Mouse (Mus musculus): Measurements from ENCODE around the gene Atp5c1. TPM values are rescaled to one million over a fixed set of nuclear protein-coding genes. Genes with fewer than 3 reads are reported as not detected.
A peak's percentile ranks its signal among the peaks of the same experiment; 100 is the strongest.

Gene Atp5c1
- polyA plus RNA-seq, 1 experiment = 116 TPM

DNA sequence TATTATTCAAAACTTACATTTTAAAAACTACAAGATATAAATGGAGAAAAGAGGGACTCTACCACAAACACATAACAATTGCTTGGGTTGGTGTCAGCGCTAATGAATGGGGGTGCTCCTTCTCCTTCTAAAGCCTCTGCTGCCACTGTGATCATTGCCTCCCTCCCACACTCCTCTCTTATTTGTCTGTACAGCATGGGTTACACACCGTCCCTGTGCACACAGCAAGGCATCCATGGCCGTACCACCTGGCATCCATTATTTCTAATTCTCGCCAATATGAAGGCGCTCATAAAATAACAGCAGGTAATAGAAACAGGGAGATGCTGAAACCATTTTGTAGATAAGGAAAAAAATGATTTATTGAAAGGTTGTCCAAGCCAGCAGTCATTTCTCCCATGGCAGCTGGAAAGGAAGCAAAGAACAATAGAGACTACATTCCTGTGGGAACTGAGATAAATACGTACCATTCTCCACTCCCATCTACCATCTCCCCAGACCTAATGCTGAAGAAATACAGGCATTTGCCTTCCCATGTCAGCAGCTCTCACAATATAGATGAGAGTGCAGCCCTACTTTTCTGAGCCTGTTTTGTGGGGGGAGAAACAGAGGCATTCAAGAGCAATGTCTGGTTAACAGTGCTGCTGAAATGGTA is 28.4 kb upstream of the Atp5c1 start:
- Histone ChIP-seq H3K36me3 (ENCODE audit: control insufficient read depth, insufficient read depth, low read length) (no peaks in the 10 kb centered on the region), H3K27me3 (ENCODE audit: control insufficient read depth, insufficient read depth, low read length) (no peaks in the 10 kb centered on the region), H3K27ac (ENCODE audit: insufficient read depth, low read length) (no peak overlapping the region), H3K4me1 (ENCODE audit: control insufficient read depth, insufficient read depth, insufficient read length) (no peaks in the 10 kb centered on the region; the same call in 1 of the 2 replicates), H3K4me3 (ENCODE audit: extremely low read depth, insufficient read depth, insufficient read length) (no peak overlapping the region)
- no peak for DNase-seq (ENCODE audit: low read depth in 1 of 2, low spot score in 2 of 2)
- TF ChIP-seq POLR2A (IDR thresholded peaks at IDR 0.05; ENCODE audit: low read depth, low read length) (no peak), CTCF (IDR thresholded peaks at IDR 0.05; ENCODE audit: extremely low read depth, insufficient read depth, insufficient read length, insufficient replicate concordance) (no peak)
- 84% methylated on average over 6 of the region's 6 CpGs for WGBS

GRCm38 (mm10) chr2:10101180-10101579 is 20.9 kb upstream of the Atp5c1 start:
- no peaks in the 10 kb centered on the region for H3K27me3 ChIP-seq (ENCODE audit: control insufficient read depth, insufficient read depth, low read length)
- H3K4me1 ChIP-seq (ENCODE audit: control insufficient read depth, insufficient read depth, insufficient read length) = no peaks in the 10 kb centered on the region
- no peak overlapping the region for H3K4me3 ChIP-seq (ENCODE audit: extremely low read depth, insufficient read depth, insufficient read length)
- peak in 1 of 2 experiments; percentile 29 for DNase-seq (ENCODE audit: low read depth in 1 of 2, low spot score in 2 of 2)
- H3K36me3 ChIP-seq (ENCODE audit: control insufficient read depth, insufficient read depth, low read length) = no peaks in the 10 kb centered on the region
- WGBS = 24% methylated on average over 6 of the region's 6 CpGs
- H3K27ac ChIP-seq (ENCODE audit: insufficient read depth, low read length) = no peak overlapping the region
- no peak for TF ChIP-seq POLR2A (IDR thresholded peaks at IDR 0.05; ENCODE audit: low read depth, low read length)
- peak; percentile 63; the same call in 1 of the 2 replicates for TF ChIP-seq CTCF (IDR thresholded peaks at IDR 0.05; ENCODE audit: extremely low read depth, insufficient read depth, insufficient read length, insufficient replicate concordance)

DNA sequence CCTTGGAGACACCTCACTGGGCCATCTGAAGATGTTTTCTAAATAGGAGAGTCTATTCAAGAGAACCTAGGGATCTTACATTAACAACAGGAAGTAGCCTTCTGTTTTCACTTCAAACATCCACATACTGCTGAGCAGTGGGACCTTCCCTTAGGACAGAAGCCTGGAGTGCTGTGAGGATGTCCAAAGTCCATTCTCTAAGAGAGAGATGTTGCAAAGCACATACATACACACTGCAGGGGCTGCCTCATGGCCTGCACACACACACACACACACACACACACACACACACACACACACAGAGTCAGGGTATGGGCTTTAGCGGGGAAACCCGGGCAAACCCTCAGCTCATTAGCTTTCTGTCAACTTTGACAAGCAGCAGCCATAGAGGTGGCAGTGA is 20.2 kb upstream of the Atp5c1 start:
- no peak overlapping the region for H3K4me3 ChIP-seq (ENCODE audit: extremely low read depth, insufficient read depth, insufficient read length)
- no peak for DNase-seq (ENCODE audit: low read depth in 1 of 2, low spot score in 2 of 2)
- 85% methylated on average over 2 of the region's 2 CpGs for WGBS
- no peaks in the 10 kb centered on the region for H3K36me3 ChIP-seq (ENCODE audit: control insufficient read depth, insufficient read depth, low read length)
- no peak for TF ChIP-seq POLR2A (IDR thresholded peaks at IDR 0.05; ENCODE audit: low read depth, low read length)
- TF ChIP-seq CTCF (IDR thresholded peaks at IDR 0.05; ENCODE audit: extremely low read depth, insufficient read depth, insufficient read length, insufficient replicate concordance) = no peak
- H3K4me1 ChIP-seq (ENCODE audit: control insufficient read depth, insufficient read depth, insufficient read length) = no peaks in the 10 kb centered on the region
- no peak overlapping the region for H3K27ac ChIP-seq (ENCODE audit: insufficient read depth, low read length)
- H3K27me3 ChIP-seq (ENCODE audit: control insufficient read depth, insufficient read depth, low read length) = no peaks in the 10 kb centered on the region

- WGBS = 47% methylated on average over 9 of the region's 9 CpGs
- TF ChIP-seq POLR2A (IDR thresholded peaks at IDR 0.05; ENCODE audit: low read depth, low read length) (no peak), CTCF (IDR thresholded peaks at IDR 0.05; ENCODE audit: extremely low read depth, insufficient read depth, insufficient read length, insufficient replicate concordance) (no peak; the same call in 1 of the 2 replicates)
- H3K4me1 ChIP-seq (ENCODE audit: control insufficient read depth, insufficient read depth, insufficient read length) = no peaks in the 10 kb centered on the region
- no peak overlapping the region for H3K27ac ChIP-seq (ENCODE audit: insufficient read depth, low read length)
- H3K4me3 ChIP-seq (ENCODE audit: extremely low read depth, insufficient read depth, insufficient read length) = no peak overlapping the region
- H3K27me3 ChIP-seq (ENCODE audit: control insufficient read depth, insufficient read depth, low read length) = no peaks in the 10 kb centered on the region
- no peaks in the 10 kb centered on the region for H3K36me3 ChIP-seq (ENCODE audit: control insufficient read depth, insufficient read depth, low read length)
- no peak for DNase-seq (ENCODE audit: low read depth in 1 of 2, low spot score in 2 of 2)
These were observed 18.4 kb upstream of the Atp5c1 start for GRCm38 (mm10) chr2:10098598-10099215.

DNA sequence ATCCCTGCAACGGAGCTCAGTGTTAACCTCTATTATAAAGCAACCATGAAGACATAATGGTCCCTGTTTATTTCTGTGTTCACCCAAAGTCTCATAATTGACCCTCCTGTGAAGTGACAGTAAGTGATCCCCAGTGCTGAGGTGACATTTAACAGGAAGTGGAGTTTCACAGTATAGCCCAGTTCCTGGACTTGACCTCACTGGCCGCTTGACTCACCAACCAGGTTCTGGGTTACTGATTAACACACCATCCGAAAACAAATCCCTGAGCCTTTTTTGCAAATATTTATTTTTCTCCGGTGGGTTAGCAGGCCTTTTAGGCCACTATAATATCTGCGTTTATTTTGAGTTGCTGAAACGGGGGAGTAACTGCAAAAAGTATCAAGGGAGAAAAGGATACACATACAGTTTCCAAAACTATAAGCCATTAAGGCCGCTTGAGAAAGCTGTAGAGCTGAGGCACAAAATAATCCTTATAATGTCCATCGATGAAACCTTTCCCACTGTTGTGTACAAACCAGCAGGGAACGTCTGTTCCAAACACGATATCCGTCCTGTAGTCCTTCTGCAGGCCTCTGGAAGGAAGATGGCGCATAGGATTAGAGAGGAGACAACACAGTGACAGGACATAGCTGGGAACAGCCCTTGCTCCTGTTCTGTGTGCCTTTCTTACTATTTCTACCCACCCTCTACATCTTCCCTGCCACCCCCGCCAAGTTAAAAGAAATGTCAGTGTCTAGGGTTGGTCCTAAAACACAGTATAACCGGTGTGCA is 14.2 kb upstream of the Atp5c1 start:
- Histone ChIP-seq H3K36me3 (ENCODE audit: control insufficient read depth, insufficient read depth, low read length) (peaks cover 21% of the 10 kb centered on the region), H3K27ac (ENCODE audit: insufficient read depth, low read length) (no peak overlapping the region), H3K4me1 (ENCODE audit: control insufficient read depth, insufficient read depth, insufficient read length) (no peaks in the 10 kb centered on the region), H3K4me3 (ENCODE audit: extremely low read depth, insufficient read depth, insufficient read length) (no peak overlapping the region), H3K27me3 (ENCODE audit: control insufficient read depth, insufficient read depth, low read length) (no peaks in the 10 kb centered on the region)
- 95% methylated on average over 14 of the region's 14 CpGs for WGBS
- DNase-seq (ENCODE audit: low read depth in 1 of 2, low spot score in 2 of 2) = no peak
- TF ChIP-seq POLR2A (IDR thresholded peaks at IDR 0.05; ENCODE audit: low read depth, low read length) (no peak), CTCF (IDR thresholded peaks at IDR 0.05; ENCODE audit: extremely low read depth, insufficient read depth, insufficient read length, insufficient replicate concordance) (no peak)

DNA sequence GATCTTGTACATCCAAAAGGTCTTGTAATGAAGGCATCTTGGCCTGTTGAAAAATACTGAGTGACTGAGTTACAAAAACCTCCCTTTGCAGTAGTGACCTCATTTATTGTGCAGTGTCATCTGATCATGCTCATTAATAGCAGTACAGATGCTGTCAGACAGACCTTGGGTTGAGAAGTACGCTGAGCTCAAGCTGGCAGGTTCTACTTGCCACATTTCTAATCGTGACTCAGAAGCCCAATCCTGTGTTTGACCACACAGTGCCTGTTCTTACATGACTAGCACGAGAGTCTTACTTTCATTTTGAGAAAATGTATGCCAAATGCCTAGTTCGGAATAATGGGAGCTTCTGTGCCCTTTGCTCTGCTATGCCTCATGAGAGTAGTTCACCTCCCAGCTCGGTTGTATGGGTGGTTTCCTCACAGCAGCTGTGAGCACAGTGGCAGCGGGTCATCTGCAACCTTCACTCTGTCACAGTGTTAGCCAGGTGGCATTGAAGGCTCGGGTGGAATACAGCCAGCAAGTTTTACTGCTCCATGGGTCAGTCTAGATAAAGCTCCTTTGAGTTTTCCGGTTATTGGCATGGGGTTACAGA is 7.0 kb upstream of the Atp5c1 start:
- no peak overlapping the region for H3K27ac ChIP-seq (ENCODE audit: insufficient read depth, low read length)

More for the DNA sequence above, 7.0 kb upstream of the Atp5c1 start:
- no peak for DNase-seq (ENCODE audit: low read depth in 1 of 2, low spot score in 2 of 2)
- H3K4me3 ChIP-seq (ENCODE audit: extremely low read depth, insufficient read depth, insufficient read length) = no peak overlapping the region
- 90% methylated on average over 8 of the region's 8 CpGs for WGBS
- peaks cover 4% of the 10 kb centered on the region; the same call in 1 of the 2 replicates for H3K4me1 ChIP-seq (ENCODE audit: control insufficient read depth, insufficient read depth, insufficient read length)
- no peaks in the 10 kb centered on the region for H3K27me3 ChIP-seq (ENCODE audit: control insufficient read depth, insufficient read depth, low read length)
- no peak for TF ChIP-seq POLR2A (IDR thresholded peaks at IDR 0.05; ENCODE audit: low read depth, low read length)
- no peak for TF ChIP-seq CTCF (IDR thresholded peaks at IDR 0.05; ENCODE audit: extremely low read depth, insufficient read depth, insufficient read length, insufficient replicate concordance)
- H3K36me3 ChIP-seq (ENCODE audit: control insufficient read depth, insufficient read depth, low read length) = peaks cover 24% of the 10 kb centered on the region
